Mouse (Mus musculus) cortical plate, adult 2 months (tissue): ENCODE measurements around the gene Abca7. TPM values are rescaled to one million over a fixed set of nuclear protein-coding genes. Genes with fewer than 3 reads are reported as not detected.

Experiments
- H3K27ac ChIP-seq: fragments of 200-500 bp; 2 replicates; pipeline ENCODE4 v1.5.1; 2012; ENCODE audit warnings: low read length, control low read depth, inconsistent platforms; ENCODE audit not compliant: insufficient read depth
- H3K4me1 ChIP-seq: fragments of 200-500 bp; 2 replicates; pipeline ENCODE4 v1.6.1; 2011; ENCODE audit warnings: low read length; ENCODE audit not compliant: control insufficient read depth, insufficient read depth
- H3K4me3 ChIP-seq: fragments of 200-500 bp; 2 replicates; pipeline ENCODE4 v1.5.1; 2011; ENCODE audit warnings: mild to moderate bottlenecking, low read length, control low read depth; ENCODE audit not compliant: insufficient read depth
- CTCF ChIP-seq: fragments of 200-500 bp; IDR thresholded peaks from 2 replicates; pipeline ENCODE4 v1.5.1; 2011; ENCODE audit warnings: mild to moderate bottlenecking, control low read depth, low read length; ENCODE audit not compliant: insufficient read depth; ENCODE audit errors: extremely low read depth
- POLR2A ChIP-seq: fragments of 200-500 bp; IDR thresholded peaks from 2 replicates; pipeline ENCODE4 v1.6.1; 2011; ENCODE audit warnings: mild to moderate bottlenecking, low read length, control low read depth; ENCODE audit not compliant: insufficient read depth; ENCODE audit errors: extremely low read depth
- polyA plus RNA-seq: library from polyadenylated mRNA; depleted of rRNA; stranded (reverse); fragments of >200 nt; gene quantifications from 2 replicates; pipeline ENCODE4 v1.2.3, GENCODE M21; 2012

Gene Abca7
- polyA plus RNA-seq, 1 experiment, result 10.9 TPM

DNA sequence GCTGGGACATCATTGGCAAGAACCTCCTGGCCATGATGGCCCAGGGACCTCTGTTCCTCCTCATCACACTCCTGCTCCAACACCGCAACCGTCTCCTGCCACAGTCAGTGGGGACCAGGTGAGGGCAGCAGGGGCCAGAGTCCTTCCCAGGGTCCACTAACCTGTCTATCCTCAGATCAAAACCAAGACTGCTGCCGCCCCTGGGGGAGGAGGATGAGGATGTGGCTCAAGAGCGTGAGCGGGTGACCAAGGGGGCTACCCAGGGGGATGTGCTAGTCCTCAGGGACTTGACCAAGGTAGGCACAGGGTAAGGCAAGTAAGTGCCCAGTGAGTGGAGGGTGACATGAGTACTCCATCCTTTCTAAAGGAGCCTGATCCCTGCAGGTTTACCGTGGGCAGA lies 15.4 kb downstream of the Abca7 start:
- Histone ChIP-seq H3K4me3 (no peak overlapping the region), H3K4me1 (no peaks in the 10 kb centered on the region), H3K27ac (no peak overlapping the region)
- TF ChIP-seq POLR2A (no peak), CTCF (no peak)

DNA sequence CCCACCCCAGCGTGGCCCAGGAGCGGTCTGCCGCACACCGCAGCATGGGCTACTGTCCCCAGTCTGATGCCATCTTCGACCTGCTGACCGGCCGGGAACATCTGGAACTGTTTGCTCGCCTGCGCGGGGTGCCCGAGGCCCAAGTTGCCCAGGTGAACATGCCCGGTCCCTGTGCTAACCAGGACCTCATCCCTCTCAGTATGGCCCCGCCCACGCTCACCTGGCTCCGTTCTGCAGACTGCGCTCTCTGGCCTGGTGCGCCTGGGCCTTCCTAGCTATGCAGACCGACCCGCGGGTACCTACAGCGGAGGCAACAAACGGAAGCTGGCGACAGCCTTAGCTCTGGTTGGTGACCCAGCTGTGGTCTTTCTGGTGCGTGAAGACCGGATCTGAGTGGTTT lies 17.3 kb downstream of the Abca7 start:
- TF ChIP-seq POLR2A (no peak), CTCF (no peak)
- no peak overlapping the region for H3K4me3 ChIP-seq

DNA sequence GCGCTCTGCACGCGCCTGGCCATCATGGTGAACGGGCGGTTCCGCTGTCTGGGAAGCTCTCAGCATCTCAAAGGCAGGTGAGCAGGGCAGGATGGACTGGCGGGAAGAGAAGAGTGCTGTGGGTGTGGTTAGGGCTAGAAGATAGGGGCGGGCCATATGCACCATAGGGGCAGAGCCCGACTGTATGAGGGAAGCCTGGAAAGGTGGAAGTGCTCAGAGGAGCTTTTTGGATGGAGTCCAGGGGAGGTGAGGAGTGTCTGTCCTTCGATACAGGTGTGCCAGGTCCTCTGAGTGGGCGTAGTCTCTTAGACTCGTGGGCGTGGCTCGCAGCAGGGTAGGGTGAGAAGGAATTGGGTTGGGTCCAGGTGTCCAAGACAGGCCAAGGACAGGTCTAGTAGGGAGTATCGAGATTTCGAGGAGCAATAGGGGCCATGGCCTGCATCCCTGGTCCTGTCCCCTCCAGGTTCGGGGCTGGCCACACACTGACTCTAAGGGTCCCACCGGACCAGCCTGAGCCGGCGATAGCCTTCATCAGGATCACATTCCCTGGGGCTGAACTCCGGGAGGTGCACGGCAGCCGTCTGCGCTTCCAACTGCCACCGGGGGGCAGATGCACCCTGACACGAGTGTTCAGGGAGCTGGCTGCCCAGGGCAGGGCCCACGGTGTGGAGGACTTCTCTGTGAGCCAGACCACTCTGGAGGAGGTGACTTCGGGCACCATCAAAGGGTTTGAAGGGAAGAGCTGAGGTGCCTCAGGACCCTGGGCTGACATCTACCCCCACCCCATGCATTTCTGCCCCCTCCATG lies 18.4 kb downstream of the Abca7 start:
- Histone ChIP-seq H3K27ac (no peak overlapping the region), H3K4me3 (no peak overlapping the region), H3K4me1 (no peaks in the 10 kb centered on the region)
- TF ChIP-seq CTCF (no peak), POLR2A (no peak)

More for the DNA sequence above, 17.3 kb downstream of the Abca7 start:
- Histone ChIP-seq H3K27ac (no peak overlapping the region), H3K4me1 (no peaks in the 10 kb centered on the region)

DNA sequence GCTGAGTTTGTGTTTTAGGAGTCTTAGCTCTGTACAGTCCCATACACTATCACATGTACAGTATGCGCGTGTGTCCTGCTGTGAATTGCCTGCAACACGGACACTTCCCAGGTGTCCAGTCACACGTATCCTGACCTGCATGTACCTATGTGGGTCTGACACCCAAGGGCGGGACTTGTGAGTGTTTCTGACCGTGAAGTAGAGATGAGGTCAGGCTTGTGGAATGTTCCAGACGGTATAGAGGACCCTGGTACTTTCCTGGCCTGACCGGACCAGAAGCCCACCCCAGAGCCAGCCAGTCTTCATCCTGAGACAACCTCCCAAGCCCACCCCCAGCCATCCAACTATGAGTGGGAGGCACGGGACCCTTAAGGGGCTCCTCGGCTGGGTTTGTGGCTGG lies 19.3 kb downstream of the Abca7 start:
- Histone ChIP-seq H3K4me1 (no peaks in the 10 kb centered on the region), H3K4me3 (no peak overlapping the region), H3K27ac (no peak overlapping the region)
- TF ChIP-seq CTCF, result no peak
- no peak for TF ChIP-seq POLR2A

DNA sequence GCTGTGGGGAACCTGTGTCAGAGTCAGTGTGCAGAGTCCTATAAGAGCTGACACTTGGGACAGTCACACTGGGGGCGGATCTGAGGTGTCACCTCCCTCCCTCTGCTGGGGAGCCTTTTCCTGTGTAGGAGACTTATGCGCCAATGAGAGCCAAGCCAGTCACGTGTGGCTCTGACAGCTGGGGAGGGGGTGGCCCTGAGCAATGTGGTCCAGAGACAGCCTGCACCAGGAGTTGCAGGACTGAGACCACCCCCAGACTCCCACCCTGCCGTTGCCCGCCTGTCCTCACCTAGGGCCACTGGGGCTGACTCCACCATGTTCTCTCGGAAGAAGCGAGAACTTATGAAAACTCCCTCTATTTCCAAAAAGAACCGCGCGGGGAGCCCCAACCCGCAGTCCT lies 20.2 kb downstream of the Abca7 start, which contains the start of gene Arhgap45:
Arhgap45 (plus strand) TSS at position 143 of the 400 bp plus-strand sequence.
- no peak within 1 kb of the TSS for H3K27ac ChIP-seq
- no peaks in the 10 kb centered on the region for H3K4me1 ChIP-seq
- peak within 1 kb of the TSS; percentile 28; the same call in 1 of the 2 replicates for H3K4me3 ChIP-seq
- TF ChIP-seq POLR2A (no peak), CTCF (no peak)

DNA sequence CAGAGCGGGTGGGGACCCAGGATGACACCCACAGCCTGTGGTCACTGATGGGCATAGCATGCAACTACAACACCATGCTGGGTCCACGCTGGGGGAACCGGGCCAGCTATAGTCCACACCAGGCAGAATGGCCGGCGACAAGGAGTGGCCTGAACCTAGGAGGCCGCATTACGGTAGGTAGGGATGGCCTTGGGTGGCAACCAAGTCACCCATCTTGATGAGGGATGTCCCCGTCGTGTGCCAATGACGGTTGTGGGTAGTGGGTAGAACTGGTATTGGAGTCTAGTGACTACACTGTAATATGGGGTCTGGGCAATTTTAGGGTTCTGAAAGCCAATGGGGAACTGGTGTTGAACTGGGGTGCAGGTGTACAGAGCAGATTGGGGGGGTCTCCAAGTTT lies 20.6 kb downstream of the Abca7 start:
- Histone ChIP-seq H3K4me1 (no peaks in the 10 kb centered on the region), H3K27ac (no peak overlapping the region), H3K4me3 (peak overlapping the region; percentile 28; the same call in 1 of the 2 replicates)
- TF ChIP-seq POLR2A (no peak), CTCF (no peak)

DNA sequence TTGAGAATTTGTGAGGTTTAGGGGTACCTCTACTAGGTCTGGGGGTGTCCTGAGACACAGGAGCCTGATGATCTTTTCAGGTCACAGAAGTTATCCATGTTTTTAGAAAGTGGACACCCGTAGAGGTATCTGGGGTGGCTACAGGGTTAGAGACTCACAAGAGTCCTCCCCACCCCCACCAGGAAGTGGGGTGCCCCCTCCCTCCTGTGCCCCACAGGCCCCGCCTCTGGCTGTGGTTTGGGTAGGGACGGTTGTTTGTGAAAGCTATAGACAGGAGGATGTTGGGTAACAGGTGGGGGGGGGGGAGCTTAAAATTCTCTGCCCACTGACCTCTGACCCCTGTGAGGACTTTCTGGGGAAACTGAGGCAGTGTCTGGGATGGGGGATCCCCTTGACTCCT lies 21.1 kb downstream of the Abca7 start:
- H3K4me1 ChIP-seq, result no peaks in the 10 kb centered on the region
- H3K4me3 ChIP-seq, result no peak overlapping the region
- no peak for TF ChIP-seq POLR2A
- no peak for TF ChIP-seq CTCF
- no peak overlapping the region for H3K27ac ChIP-seq

DNA sequence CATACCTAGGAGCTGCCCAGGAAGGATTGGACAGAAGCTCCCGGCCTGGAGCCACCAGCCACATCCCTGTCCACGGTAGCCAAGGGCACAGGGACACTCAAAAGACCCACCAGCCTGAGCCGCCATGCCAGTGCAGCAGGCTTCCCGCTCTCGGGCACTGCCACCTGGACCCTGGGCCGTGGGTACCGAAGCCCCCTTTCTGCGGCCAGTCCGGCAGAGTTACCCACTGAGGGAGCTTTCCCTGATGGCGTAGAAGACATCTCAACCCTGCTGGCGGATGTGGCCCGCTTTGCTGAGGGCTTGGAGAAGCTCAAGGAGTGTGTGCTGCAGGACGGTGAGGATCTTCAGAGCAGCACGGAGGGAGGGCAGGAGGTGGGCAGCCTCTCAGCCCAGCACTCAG lies 21.5 kb downstream of the Abca7 start:
- H3K4me1 ChIP-seq, result no peaks in the 10 kb centered on the region
- H3K27ac ChIP-seq, result 0 out of 2 replicates have a peak overlapping the region, but pooled peaks have one; percentile 44
- no peak for TF ChIP-seq POLR2A
- TF ChIP-seq CTCF, result no peak
- H3K4me3 ChIP-seq, result no peak overlapping the region

DNA sequence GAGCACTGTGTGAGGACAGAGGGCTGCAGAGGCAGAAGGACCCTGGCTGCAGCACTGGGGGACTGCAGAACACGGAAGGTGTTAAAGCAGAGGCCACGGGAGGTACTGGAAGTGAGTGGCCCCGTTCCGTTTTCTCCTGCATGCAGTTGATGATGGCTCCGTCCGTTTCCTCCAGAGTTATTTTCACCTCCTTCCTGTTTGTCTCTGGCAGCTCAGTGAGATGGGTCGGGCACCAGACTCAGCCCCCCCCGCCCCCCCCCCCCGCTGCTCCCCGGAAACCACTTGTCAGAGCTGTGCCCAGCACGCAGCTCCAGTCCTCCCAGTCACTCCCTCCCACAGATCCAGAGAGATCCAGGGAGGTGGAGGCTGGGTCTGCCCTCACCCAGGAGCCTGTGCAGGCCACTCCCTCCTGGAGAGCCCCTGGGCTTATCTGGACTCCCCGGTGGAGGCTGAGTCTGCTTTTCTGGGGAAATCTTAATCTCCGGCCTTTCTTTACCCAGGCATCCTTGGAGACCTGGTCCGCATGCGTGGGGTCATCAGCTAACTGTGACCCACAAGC lies 22.5 kb downstream of the Abca7 start:
- no peak overlapping the region for H3K27ac ChIP-seq
- H3K4me3 ChIP-seq, result no peak overlapping the region
- TF ChIP-seq POLR2A (no peak), CTCF (no peak)
- no peaks in the 10 kb centered on the region for H3K4me1 ChIP-seq
